Mouse (Mus musculus) induced T-regulatory cell, adult 2 months (primary cell): ENCODE measurements around the gene Nupl1.

Experiments used
- DNase-seq: peaks from one replicate; pipeline ENCODE4 v3.0.0-alpha.2; 2012; ENCODE audit warnings: low read depth

The Nupl1 gene

DNA sequence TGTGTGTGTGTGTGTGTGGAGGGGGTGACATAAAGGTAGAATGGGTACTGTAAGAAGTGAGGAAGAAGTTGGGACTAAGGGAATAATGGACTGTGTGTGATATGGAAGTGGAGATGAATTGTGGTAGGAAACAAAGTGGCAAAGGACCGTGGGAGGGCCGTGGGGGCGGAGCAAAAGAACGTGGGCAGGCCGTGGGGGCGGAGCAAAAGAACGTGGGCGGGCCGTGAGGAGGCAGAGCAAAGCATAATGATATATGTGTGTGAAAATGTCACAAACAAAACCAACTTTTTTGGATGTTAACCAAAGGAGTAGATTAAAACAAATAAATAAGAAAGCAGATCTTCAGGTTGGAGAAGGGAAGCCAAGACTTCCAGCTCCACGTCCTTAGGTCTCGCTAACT lies 98.9 kb downstream of the Nupl1 start:
- DNase-seq = peak; percentile 11

GRCm38 (mm10) chr14:60148893-60149292 lies 102.3 kb downstream of the Nupl1 start:
- no peak for DNase-seq

DNA sequence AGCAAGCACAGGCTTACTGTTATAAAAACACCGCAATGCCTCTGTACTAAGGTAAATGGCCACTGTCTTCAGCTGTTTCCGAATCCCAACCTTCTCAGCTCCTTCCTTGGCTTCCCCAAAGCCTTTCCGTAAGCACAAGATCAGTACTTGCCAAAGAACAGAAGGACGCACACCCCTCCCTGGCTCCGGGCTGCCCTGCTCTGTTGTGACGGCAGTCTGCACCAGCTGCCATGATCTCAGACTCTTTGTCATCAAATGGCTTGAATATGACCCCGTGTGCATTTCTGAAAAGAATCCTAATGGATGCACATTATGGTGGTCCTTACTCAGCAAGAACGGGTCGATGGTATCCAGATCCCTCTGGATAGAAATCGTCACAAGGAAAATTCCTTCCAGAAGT lies 108.0 kb downstream of the Nupl1 start:
- no peak for DNase-seq

- DNase-seq = peak; percentile 60
Observed at GRCm38 (mm10) chr14:60138339-60138738, 112.9 kb downstream of the Nupl1 start.

- DNase-seq = peak; percentile 27
Observed at GRCm38 (mm10) chr14:60137812-60138211, 113.4 kb downstream of the Nupl1 start.

- no peak for DNase-seq
Observed at GRCm38 (mm10) chr14:60135801-60136200, 115.4 kb downstream of the Nupl1 start.

GRCm38 (mm10) chr14:60134720-60135119 lies 116.5 kb downstream of the Nupl1 start:
- peak; percentile 24 for DNase-seq
